Mouse (Mus musculus) 416B (cell line): ENCODE data around the gene Cd80.

Experiments used
- DNase-seq: peaks from one replicate; pipeline ENCODE4 v3.0.0; 2011; ENCODE audit warnings: low read depth

Cd80 gene

GRCm38 (mm10) chr16:38522129-38523084, 67.0 kb downstream of the Cd80 start, which contains the start of gene Timmdc1:
TSS of gene Timmdc1 (minus strand) at chr16:38522663.
- peak; percentile 96 for DNase-seq

GRCm38 (mm10) chr16:38526264-38526663, 70.9 kb downstream of the Cd80 start:
- no peak for DNase-seq

GRCm38 (mm10) chr16:38536544-38537146, 81.3 kb downstream of the Cd80 start:
- DNase-seq, result peak; percentile 69

- no peak for DNase-seq
Observed at GRCm38 (mm10) chr16:38538716-38539380, 83.5 kb downstream of the Cd80 start.
